Comparison of ENCODE assay signal across 8 mouse cellular contexts in genomic region chr17:25830806-25831431, GRCm38 (mm10). TPM values are rescaled to one million over a fixed set of nuclear protein-coding genes. Genes with fewer than 3 reads are reported as not detected.
A peak's percentile ranks its signal among the peaks of the same experiment; 100 is the strongest.
DNase-seq lines count a peak whose midpoint lies in the region; ATAC-seq and TF ChIP-seq lines count a peak whose summit lies in the region.

No protein-coding gene starts in this region.

- TF ChIP-seq CTCF in kidney, adult 2 months (conservative IDR thresholded peaks at IDR 0.05; ENCODE audit: insufficient read depth, insufficient read length, low read depth, low read length), result no peak

- DNase-seq in kidney, adult 2 months, result peak; percentile 6
- no peak for DNase-seq in kidney, adult 9 months
- no peak for DNase-seq in layer of hippocampus, postnatal 25 days (ENCODE audit: extremely low spot score in 1 of 2, low spot score in 1 of 2)
- no peak for DNase-seq in thymus, postnatal 14 days
- DNase-seq in right cerebral cortex, adult 2 months (ENCODE audit: low spot score in 2 of 2), result no peak

- no peak overlapping the region for H3K27ac ChIP-seq in kidney, adult 2 months (ENCODE audit: insufficient read depth, low read depth, low read length)
- no peak overlapping the region for H3K27ac ChIP-seq in embryonic facial prominence, embryonic 13.5 days
- H3K27ac ChIP-seq in hindbrain, embryonic 16.5 days (ENCODE audit: low read depth, low read length), result no peak overlapping the region
- H3K27ac ChIP-seq in midbrain, embryonic 13.5 days, result no peak overlapping the region

- 81% methylated on average over 14 of the region's 14 CpGs for WGBS in kidney, adult 2 months
- WGBS in embryonic facial prominence, embryonic 13.5 days, result 83% methylated on average over 14 of the region's 14 CpGs
- WGBS in hindbrain, embryonic 16.5 days, result 85% methylated on average over 14 of the region's 14 CpGs
- WGBS in midbrain, embryonic 13.5 days, result 87% methylated on average over 14 of the region's 14 CpGs

- H3K27me3 ChIP-seq in kidney, adult 2 months (replicated peaks; ENCODE audit: control insufficient read depth, insufficient read depth, low read length), result no peaks in the 10 kb centered on the region
- H3K27me3 ChIP-seq in embryonic facial prominence, embryonic 13.5 days, result no peaks in the 10 kb centered on the region
- H3K27me3 ChIP-seq in hindbrain, embryonic 16.5 days (replicated peaks; ENCODE audit: control insufficient read depth, insufficient read depth, low read length), result no peaks in the 10 kb centered on the region
- no peaks in the 10 kb centered on the region for H3K27me3 ChIP-seq in midbrain, embryonic 13.5 days

- peak overlapping the region; percentile 98 for H3K4me2 ChIP-seq in embryonic facial prominence, embryonic 13.5 days
- H3K4me2 ChIP-seq in hindbrain, embryonic 16.5 days (ENCODE audit: low read length), result peak overlapping the region; percentile 78
- H3K4me2 ChIP-seq in midbrain, embryonic 13.5 days (replicated peaks), result peak overlapping the region; percentile 98

- ATAC-seq in embryonic facial prominence, embryonic 13.5 days (ENCODE audit: insufficient number of reproducible peaks, insufficient read depth, low FRiP score, low TSS enrichment, low read depth), result no peak
- no peak for ATAC-seq in hindbrain, embryonic 16.5 days
- no peak for ATAC-seq in midbrain, embryonic 13.5 days

- peaks cover 26% of the 10 kb centered on the region for H3K4me1 ChIP-seq in kidney, adult 2 months (ENCODE audit: control insufficient read depth, insufficient read depth, low read length)
- peaks cover 70% of the 10 kb centered on the region for H3K4me1 ChIP-seq in embryonic facial prominence, embryonic 13.5 days
- H3K4me1 ChIP-seq in hindbrain, embryonic 16.5 days (ENCODE audit: control insufficient read depth, insufficient read depth, low read depth, low read length), result peaks cover 67% of the 10 kb centered on the region
- peaks cover 83% of the 10 kb centered on the region for H3K4me1 ChIP-seq in midbrain, embryonic 13.5 days (replicated peaks)

- peak overlapping the region; percentile 93 for H3K9ac ChIP-seq in embryonic facial prominence, embryonic 13.5 days
- H3K9ac ChIP-seq in hindbrain, embryonic 16.5 days (ENCODE audit: low read depth, low read length), result no peak overlapping the region
- peak overlapping the region; percentile 91; the same call in 1 of the 2 replicates for H3K9ac ChIP-seq in midbrain, embryonic 13.5 days (replicated peaks)

- H3K4me3 ChIP-seq in kidney, adult 2 months (ENCODE audit: insufficient read depth, low read depth, low read length), result no peak overlapping the region
- peak overlapping the region; percentile 86 for H3K4me3 ChIP-seq in embryonic facial prominence, embryonic 13.5 days
- H3K4me3 ChIP-seq in hindbrain, embryonic 16.5 days (ENCODE audit: low read length), result peak overlapping the region; percentile 74; the same call in 1 of the 2 replicates
- H3K4me3 ChIP-seq in midbrain, embryonic 13.5 days (replicated peaks), result peak overlapping the region; percentile 53

- no peak for TF ChIP-seq POLR2A in kidney, adult 2 months (IDR thresholded peaks at IDR 0.05; ENCODE audit: low read depth, low read length)

- H3K36me3 ChIP-seq in kidney, adult 2 months (ENCODE audit: control insufficient read depth, insufficient read depth, low read length), result no peaks in the 10 kb centered on the region
- peaks cover 62% of the 10 kb centered on the region for H3K36me3 ChIP-seq in embryonic facial prominence, embryonic 13.5 days
- H3K36me3 ChIP-seq in hindbrain, embryonic 16.5 days (ENCODE audit: control insufficient read depth, insufficient read depth, low read length), result peaks cover 24% of the 10 kb centered on the region
- H3K36me3 ChIP-seq in midbrain, embryonic 13.5 days, result peaks cover 55% of the 10 kb centered on the region

- H3K9me3 ChIP-seq in embryonic facial prominence, embryonic 13.5 days, result no peaks in the 10 kb centered on the region
- no peaks in the 10 kb centered on the region for H3K9me3 ChIP-seq in hindbrain, embryonic 16.5 days (ENCODE audit: control insufficient read depth, low read length)
- no peaks in the 10 kb centered on the region for H3K9me3 ChIP-seq in midbrain, embryonic 13.5 days

RNA-seq across cellular contexts. Expression of gene Jmjd8, which starts 2.3 kb away (rescaled TPM):
- 132 and 139 TPM in 2 replicates for polyA plus RNA-seq in kidney, adult 2 months (2012; rRNA removed)
- polyA plus RNA-seq in embryonic facial prominence, embryonic 13.5 days (2015; fragmentation: Nextera tagmentation; extraction: Ambion mirVana), result 48.3 and 52.8 TPM in 2 replicates
- 51.0 and 55.4 TPM in 2 replicates for polyA plus RNA-seq in hindbrain, embryonic 16.5 days (2015; fragmentation: Nextera tagmentation; extraction: Ambion mirVana)
- 72.8 and 74.6 TPM in 2 replicates for polyA plus RNA-seq in midbrain, embryonic 13.5 days (2015; fragmentation: Nextera tagmentation; extraction: Ambion mirVana)
- total RNA-seq in layer of hippocampus, postnatal 25 days (2021), result 10 to 100 TPM; 59.5 to 62.9 TPM

RNA-seq across cellular contexts. Expression of gene Stub1, which starts 2.3 kb away (rescaled TPM):
- polyA plus RNA-seq in kidney, adult 2 months (2012; rRNA removed), result 140 and 144 TPM in 2 replicates
- polyA plus RNA-seq in embryonic facial prominence, embryonic 13.5 days (2015; fragmentation: Nextera tagmentation; extraction: Ambion mirVana), result 319 and 353 TPM in 2 replicates
- 397 and 428 TPM in 2 replicates for polyA plus RNA-seq in hindbrain, embryonic 16.5 days (2015; fragmentation: Nextera tagmentation; extraction: Ambion mirVana)
- polyA plus RNA-seq in midbrain, embryonic 13.5 days (2015; fragmentation: Nextera tagmentation; extraction: Ambion mirVana), result 314 and 316 TPM in 2 replicates
- 100 to 1,000 TPM; 160 to 164 TPM for total RNA-seq in layer of hippocampus, postnatal 25 days (2021)

RNA-seq across cellular contexts. Expression of gene Rhbdl1, which starts 6.2 kb away (rescaled TPM):
- polyA plus RNA-seq in kidney, adult 2 months (2012; rRNA removed), result 9.2 and 13.9 TPM in 2 replicates
- 1.4 and 2.7 TPM in 2 replicates for polyA plus RNA-seq in embryonic facial prominence, embryonic 13.5 days (2015; fragmentation: Nextera tagmentation; extraction: Ambion mirVana)
- polyA plus RNA-seq in hindbrain, embryonic 16.5 days (2015; fragmentation: Nextera tagmentation; extraction: Ambion mirVana), result 61.6 and 73.4 TPM in 2 replicates
- polyA plus RNA-seq in midbrain, embryonic 13.5 days (2015; fragmentation: Nextera tagmentation; extraction: Ambion mirVana), result 17.3 and 18.1 TPM in 2 replicates
- 10 to 100 TPM; 62.3 to 68.3 TPM for total RNA-seq in layer of hippocampus, postnatal 25 days (2021)

RNA-seq across cellular contexts. Expression of gene Wdr24, which starts 7.5 kb away (rescaled TPM):
- 34.9 and 42.1 TPM in 2 replicates for polyA plus RNA-seq in kidney, adult 2 months (2012; rRNA removed)
- polyA plus RNA-seq in embryonic facial prominence, embryonic 13.5 days (2015; fragmentation: Nextera tagmentation; extraction: Ambion mirVana), result 26.5 and 30.0 TPM in 2 replicates
- polyA plus RNA-seq in hindbrain, embryonic 16.5 days (2015; fragmentation: Nextera tagmentation; extraction: Ambion mirVana), result 29.7 and 32.7 TPM in 2 replicates
- polyA plus RNA-seq in midbrain, embryonic 13.5 days (2015; fragmentation: Nextera tagmentation; extraction: Ambion mirVana), result 31.1 and 31.2 TPM in 2 replicates
- 10 to 100 TPM; 26.5 to 27.1 TPM for total RNA-seq in layer of hippocampus, postnatal 25 days (2021)

RNA-seq across cellular contexts. Expression of gene Gm20683, which starts 10.6 kb away (rescaled TPM):
- polyA plus RNA-seq in kidney, adult 2 months (2012; rRNA removed), result 26.3 and 50.3 TPM in 2 replicates
- 1.3 and 2.9 TPM in 2 replicates for polyA plus RNA-seq in embryonic facial prominence, embryonic 13.5 days (2015; fragmentation: Nextera tagmentation; extraction: Ambion mirVana)
- 14.8 and 15.4 TPM in 2 replicates for polyA plus RNA-seq in hindbrain, embryonic 16.5 days (2015; fragmentation: Nextera tagmentation; extraction: Ambion mirVana)
- 7.5 and 8.0 TPM in 2 replicates for polyA plus RNA-seq in midbrain, embryonic 13.5 days (2015; fragmentation: Nextera tagmentation; extraction: Ambion mirVana)
- 10 to 100 TPM; 26.0 to 28.5 TPM for total RNA-seq in layer of hippocampus, postnatal 25 days (2021)
